Mouse (Mus musculus): ENCODE results near the gene Naxd. TPM values are rescaled to one million over a fixed set of nuclear protein-coding genes. Genes with fewer than 3 reads are reported as not detected.

Naxd gene
- total and polyA plus RNA-seq, 3 experiments, result 39.7 to 57.1 (median 50.1) TPM

- TF ChIP-seq POLR2AphosphoS2 (IDR thresholded peaks at IDR 0.05; ENCODE audit: low read depth, low read length), result no peak
- no peak for TF ChIP-seq MYC (IDR thresholded peaks at IDR 0.05; ENCODE audit: low read depth, low read length)
- TF ChIP-seq CHD2 (IDR thresholded peaks at IDR 0.05; ENCODE audit: low read length), result no peak
- no peak for TF ChIP-seq SIN3A (IDR thresholded peaks at IDR 0.05; ENCODE audit: low read length)
- TF ChIP-seq RCOR1 (conservative IDR thresholded peaks at IDR 0.05; ENCODE audit: low read depth, low read length), result no peak
- no peak for TF ChIP-seq HCFC1 (IDR thresholded peaks at IDR 0.05; ENCODE audit: low read depth, low read length)
- no peak for TF ChIP-seq CHD1 (IDR thresholded peaks at IDR 0.05; ENCODE audit: low read depth, low read length)
- no peak for TF ChIP-seq MAFK (IDR thresholded peaks at IDR 0.05; ENCODE audit: insufficient replicate concordance, low read length)
- no peak for TF ChIP-seq ZMIZ1 (IDR thresholded peaks at IDR 0.05; ENCODE audit: low read depth, low read length)
- no peak for TF ChIP-seq MAX (IDR thresholded peaks at IDR 0.05; ENCODE audit: low read length)
- TF ChIP-seq ZC3H11A (IDR thresholded peaks at IDR 0.05; ENCODE audit: low read depth, low read length), result no peak
- no peak for TF ChIP-seq UBTF (IDR thresholded peaks at IDR 0.05; ENCODE audit: low read depth, low read length)
- TF ChIP-seq ELF1 (IDR thresholded peaks at IDR 0.05; ENCODE audit: low read depth, low read length), result no peak
- no peak for TF ChIP-seq KAT2A (IDR thresholded peaks at IDR 0.05; ENCODE audit: insufficient replicate concordance, low read length)
- no peak for TF ChIP-seq JUND (conservative IDR thresholded peaks at IDR 0.05; ENCODE audit: low read depth, low read length)
- TF ChIP-seq JUN (IDR thresholded peaks at IDR 0.05; ENCODE audit: insufficient read depth, low read depth, low read length), result no peak
- no peak for TF ChIP-seq MXI1 (IDR thresholded peaks at IDR 0.05; ENCODE audit: low read depth, low read length)
- no peak for TF ChIP-seq MAZ (IDR thresholded peaks at IDR 0.05; ENCODE audit: low read depth, low read length)
- no peak for DNase-seq (ENCODE audit: extremely low read depth)
- Histone ChIP-seq H3K36me3 (replicated peaks in 1 of 2; ENCODE audit: control insufficient read depth in 1 of 2, insufficient read depth in 1 of 2, low read length in 1 of 2) (peaks cover 0 to 11% of the 10 kb centered on the region in 2 experiments), H3K4me1 (ENCODE audit: control insufficient read depth in 1 of 2, insufficient read depth in 2 of 2) (peaks cover 56 to 86% of the 10 kb centered on the region in 2 experiments), H3K9me3 (replicated peaks; ENCODE audit: low read length) (peaks cover 10% of the 10 kb centered on the region), H3K4me2 (ENCODE audit: insufficient read depth, low read depth, poor library complexity, severe bottlenecking) (no peak overlapping the region), H3K4me3 (replicated peaks in 1 of 3; ENCODE audit: low read depth in 2 of 3, low read length in 2 of 3, poor library complexity in 1 of 3) (peak overlapping the region in 1 of 3 experiments; percentile 19), H3K27me3 (replicated peaks) (no peaks in the 10 kb centered on the region), H3K9ac (ENCODE audit: insufficient read depth, low read depth) (no peak overlapping the region), H3K27ac (ENCODE audit: insufficient read depth, low read depth) (peak overlapping the region; percentile 7; the same call in 1 of the 2 replicates), H3K79me2 (replicated peaks; ENCODE audit: control insufficient read depth, extremely low read depth, insufficient read depth, poor library complexity, severe bottlenecking) (peaks cover 8% of the 10 kb centered on the region)
- dilution Hi-C loops (cut with MboI; ENCODE audit: extremely low pct_ligation_motif_present, extremely low pct_unique_long_range_greater_than_20kb, low sequenced_read_pairs), result no loop called here
- in situ Hi-C loops (cut with MboI; ENCODE audit: low pct_ligation_motif_present, low pct_unique_long_range_greater_than_20kb, low sequenced_read_pairs), result no loop called here
These were observed 35.5 kb upstream of the Naxd start for GRCm38 (mm10) chr8:11461847-11462246.

GRCm38 (mm10) chr8:11462641-11463040, 34.7 kb upstream of the Naxd start:
- Histone ChIP-seq H3K9ac (ENCODE audit: insufficient read depth, low read depth) (no peak overlapping the region), H3K36me3 (replicated peaks in 1 of 2; ENCODE audit: control insufficient read depth in 1 of 2, insufficient read depth in 1 of 2, low read length in 1 of 2) (peaks cover 5 to 18% of the 10 kb centered on the region in 2 experiments), H3K4me2 (ENCODE audit: insufficient read depth, low read depth, poor library complexity, severe bottlenecking) (no peak overlapping the region), H3K27me3 (replicated peaks) (no peaks in the 10 kb centered on the region), H3K4me1 (ENCODE audit: control insufficient read depth in 1 of 2, insufficient read depth in 2 of 2) (peaks cover 52 to 83% of the 10 kb centered on the region in 2 experiments), H3K9me3 (replicated peaks; ENCODE audit: low read length) (peaks cover 17% of the 10 kb centered on the region), H3K4me3 (replicated peaks in 1 of 3; ENCODE audit: low read depth in 2 of 3, low read length in 2 of 3, poor library complexity in 1 of 3) (no peak overlapping the region), H3K27ac (ENCODE audit: insufficient read depth, low read depth) (peak overlapping the region; percentile 90; the same call in 1 of the 2 replicates), H3K79me2 (replicated peaks; ENCODE audit: control insufficient read depth, extremely low read depth, insufficient read depth, poor library complexity, severe bottlenecking) (peaks cover 10% of the 10 kb centered on the region)
- TF ChIP-seq UBTF (IDR thresholded peaks at IDR 0.05; ENCODE audit: low read depth, low read length) (0 out of 2 replicates have a peak, but pooled peaks have one; percentile 25), CHD2 (IDR thresholded peaks at IDR 0.05; ENCODE audit: low read length) (no peak)
- dilution Hi-C loops (cut with MboI; ENCODE audit: extremely low pct_ligation_motif_present, extremely low pct_unique_long_range_greater_than_20kb, low sequenced_read_pairs), result no loop called here
- DNase-seq (ENCODE audit: extremely low read depth), result no peak
- in situ Hi-C loops (cut with MboI; ENCODE audit: low pct_ligation_motif_present, low pct_unique_long_range_greater_than_20kb, low sequenced_read_pairs), result no loop called here
